Mouse (Mus musculus): Measurements from ENCODE around the gene Ube2e2. TPM values are rescaled to one million over a fixed set of nuclear protein-coding genes. Genes with fewer than 3 reads are reported as not detected.

Gene Ube2e2
- total and polyA plus RNA-seq, 2 experiments: 25.2 to 84.8 TPM

GRCm38 (mm10) chr14:18759601-18760356 is 134.3 kb downstream of the Ube2e2 start:
- no peak for TF ChIP-seq CTCF (IDR thresholded peaks at IDR 0.05; ENCODE audit: low read depth, low read length)
- no peak for TF ChIP-seq POLR2A (IDR thresholded peaks at IDR 0.05; ENCODE audit: extremely low read depth, insufficient read depth, low read length)
- Histone ChIP-seq H3K27me3 (ENCODE audit: control insufficient read depth, insufficient read depth, low read length) (no peaks in the 10 kb centered on the region), H3K36me3 (ENCODE audit: control insufficient read depth, insufficient read depth, low read length) (no peaks in the 10 kb centered on the region), H3K4me3 (ENCODE audit: insufficient read depth, low read depth, low read length) (no peak overlapping the region), H3K9ac (ENCODE audit: low read depth, low read length) (no peak overlapping the region), H3K79me2 (ENCODE audit: control insufficient read depth, insufficient read depth, low read length) (no peaks in the 10 kb centered on the region), H3K27ac (replicated peaks; ENCODE audit: insufficient read depth, low read depth, low read length) (no peak overlapping the region), H3K4me1 (ENCODE audit: control insufficient read depth, insufficient read depth, low read length) (peaks cover 2% of the 10 kb centered on the region; the same call in 1 of the 2 replicates)
- WGBS: 87% methylated on average over 6 of the region's 6 CpGs
- DNase-seq (ENCODE audit: extremely low read depth, low read depth, low spot score): no peak

DNA sequence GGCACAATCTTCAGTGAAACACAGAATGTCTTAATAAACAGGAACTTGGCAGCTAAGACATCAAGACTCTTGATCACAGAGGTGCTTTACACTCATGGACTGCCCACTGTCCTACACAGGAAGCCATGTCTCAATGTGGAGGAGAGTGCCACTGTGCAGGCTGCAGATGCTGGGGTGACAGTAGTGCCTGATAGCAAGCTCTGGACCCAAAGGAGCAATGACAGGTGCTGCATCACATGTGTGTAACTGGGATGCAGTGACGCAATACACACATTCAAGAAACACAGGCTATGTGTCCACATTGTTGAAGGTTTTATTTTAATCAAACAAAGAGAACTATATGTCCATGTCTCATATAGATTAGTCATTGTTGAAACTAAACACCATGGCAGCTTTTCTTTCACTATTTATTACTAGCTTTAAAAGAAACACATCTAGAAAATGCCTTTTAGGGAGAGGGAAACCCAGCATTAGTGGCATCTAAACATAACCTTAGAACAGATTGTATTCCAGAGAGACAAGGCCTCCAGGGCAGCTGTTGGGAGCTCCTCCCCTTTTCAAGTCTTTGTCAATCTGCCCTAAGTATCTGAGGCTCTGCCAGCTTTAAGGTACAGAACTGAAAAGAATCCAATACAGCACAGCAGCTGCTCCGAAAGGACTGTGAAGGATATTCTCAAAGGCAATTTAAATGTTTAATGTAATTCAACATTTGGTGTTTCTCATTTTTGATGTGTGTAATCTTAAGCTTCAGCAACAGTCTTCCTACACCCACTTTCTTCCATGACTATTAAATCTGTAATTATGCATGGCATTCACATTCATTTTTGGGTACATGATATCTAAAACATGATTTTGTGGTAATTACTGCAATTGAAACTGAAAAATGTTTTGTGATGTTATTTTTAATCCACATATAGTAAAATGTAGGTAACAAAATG is 135.2 kb downstream of the Ube2e2 start:
- Histone ChIP-seq H3K9ac (ENCODE audit: low read depth, low read length) (no peak overlapping the region), H3K36me3 (ENCODE audit: control insufficient read depth, insufficient read depth, low read length) (no peaks in the 10 kb centered on the region), H3K4me1 (ENCODE audit: control insufficient read depth, insufficient read depth, low read length) (peaks cover 2% of the 10 kb centered on the region; the same call in 1 of the 2 replicates), H3K79me2 (ENCODE audit: control insufficient read depth, insufficient read depth, low read length) (no peaks in the 10 kb centered on the region), H3K27ac (replicated peaks; ENCODE audit: insufficient read depth, low read depth, low read length) (no peak overlapping the region), H3K27me3 (ENCODE audit: control insufficient read depth, insufficient read depth, low read length) (no peaks in the 10 kb centered on the region), H3K4me3 (ENCODE audit: insufficient read depth, low read depth, low read length) (no peak overlapping the region)
- DNase-seq (ENCODE audit: extremely low read depth, low read depth, low spot score): no peak
- WGBS: 95% methylated on average over 2 of the region's 2 CpGs
- TF ChIP-seq POLR2A (IDR thresholded peaks at IDR 0.05; ENCODE audit: extremely low read depth, insufficient read depth, low read length): no peak
- no peak for TF ChIP-seq CTCF (IDR thresholded peaks at IDR 0.05; ENCODE audit: low read depth, low read length)

DNA sequence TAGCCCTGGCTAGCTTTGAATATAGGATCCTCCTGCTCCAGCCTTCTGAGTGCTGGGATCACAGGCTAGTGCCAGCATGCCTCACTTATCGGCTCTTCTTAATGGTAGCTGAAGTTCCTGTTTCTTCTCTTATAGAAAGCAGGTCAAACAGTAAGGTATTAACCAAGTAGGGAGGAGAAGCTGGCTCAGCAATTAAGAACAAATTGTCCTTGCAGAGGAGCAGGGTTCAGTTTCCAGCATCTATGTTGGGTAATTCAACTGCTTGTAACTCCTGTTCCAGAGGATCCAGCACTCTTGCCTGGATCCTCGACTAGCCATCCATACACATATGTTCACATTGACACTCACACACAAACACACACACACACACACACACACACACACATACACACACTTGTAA is 136.1 kb downstream of the Ube2e2 start:
- no peak overlapping the region for H3K27ac ChIP-seq (replicated peaks; ENCODE audit: insufficient read depth, low read depth, low read length)
- H3K27me3 ChIP-seq (ENCODE audit: control insufficient read depth, insufficient read depth, low read length): no peaks in the 10 kb centered on the region
- DNase-seq (ENCODE audit: extremely low read depth, low read depth, low spot score): peak; percentile 40
- peaks cover 2% of the 10 kb centered on the region; the same call in 1 of the 2 replicates for H3K4me1 ChIP-seq (ENCODE audit: control insufficient read depth, insufficient read depth, low read length)
- no peak for TF ChIP-seq CTCF (IDR thresholded peaks at IDR 0.05; ENCODE audit: low read depth, low read length)
- TF ChIP-seq POLR2A (IDR thresholded peaks at IDR 0.05; ENCODE audit: extremely low read depth, insufficient read depth, low read length): no peak
- no peak overlapping the region for H3K9ac ChIP-seq (ENCODE audit: low read depth, low read length)
- H3K79me2 ChIP-seq (ENCODE audit: control insufficient read depth, insufficient read depth, low read length): no peaks in the 10 kb centered on the region; the same call in 1 of the 2 replicates
- H3K4me3 ChIP-seq (ENCODE audit: insufficient read depth, low read depth, low read length): no peak overlapping the region
- H3K36me3 ChIP-seq (ENCODE audit: control insufficient read depth, insufficient read depth, low read length): no peaks in the 10 kb centered on the region
- WGBS: 73% methylated on average over 2 of the region's 2 CpGs

DNA sequence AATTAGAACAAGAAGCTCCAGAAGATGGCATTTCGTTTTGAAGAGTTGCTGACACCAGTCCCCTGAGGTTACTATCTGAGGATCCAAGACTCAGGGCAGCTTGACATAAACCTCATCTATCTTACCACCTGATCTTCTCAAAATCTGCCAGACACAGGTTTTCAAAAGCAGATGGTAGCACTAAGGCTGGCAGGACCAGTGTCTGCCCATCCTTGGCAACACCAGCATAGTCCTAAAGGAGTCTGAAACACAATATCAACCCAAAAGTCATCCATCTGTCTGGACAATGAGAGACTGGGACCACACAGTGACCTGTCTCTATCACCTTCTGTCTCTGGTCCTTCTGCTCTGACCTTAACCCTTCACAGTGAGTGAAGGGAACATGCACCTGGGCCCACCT is 138.7 kb downstream of the Ube2e2 start:
- TF ChIP-seq CTCF (IDR thresholded peaks at IDR 0.05; ENCODE audit: low read depth, low read length) (no peak), POLR2A (IDR thresholded peaks at IDR 0.05; ENCODE audit: extremely low read depth, insufficient read depth, low read length) (no peak)
- no peak overlapping the region for H3K9ac ChIP-seq (ENCODE audit: low read depth, low read length)
- H3K36me3 ChIP-seq (ENCODE audit: control insufficient read depth, insufficient read depth, low read length): no peaks in the 10 kb centered on the region
- 94% methylated on average over 1 of the region's 1 CpGs for WGBS
- no peak overlapping the region for H3K27ac ChIP-seq (replicated peaks; ENCODE audit: insufficient read depth, low read depth, low read length)
- no peaks in the 10 kb centered on the region; the same call in 1 of the 2 replicates for H3K79me2 ChIP-seq (ENCODE audit: control insufficient read depth, insufficient read depth, low read length)
- peaks cover 2% of the 10 kb centered on the region; the same call in 1 of the 2 replicates for H3K4me1 ChIP-seq (ENCODE audit: control insufficient read depth, insufficient read depth, low read length)
- H3K4me3 ChIP-seq (ENCODE audit: insufficient read depth, low read depth, low read length): no peak overlapping the region
- no peak for DNase-seq (ENCODE audit: extremely low read depth, low read depth, low spot score)
- no peaks in the 10 kb centered on the region for H3K27me3 ChIP-seq (ENCODE audit: control insufficient read depth, insufficient read depth, low read length)

- no peak for DNase-seq (ENCODE audit: extremely low read depth, low read depth, low spot score)
- no peaks in the 10 kb centered on the region for H3K27me3 ChIP-seq (ENCODE audit: control insufficient read depth, insufficient read depth, low read length)
- no peaks in the 10 kb centered on the region for H3K36me3 ChIP-seq (ENCODE audit: control insufficient read depth, insufficient read depth, low read length)
- no peak overlapping the region for H3K27ac ChIP-seq (replicated peaks; ENCODE audit: insufficient read depth, low read depth, low read length)
- H3K79me2 ChIP-seq (ENCODE audit: control insufficient read depth, insufficient read depth, low read length): no peaks in the 10 kb centered on the region; the same call in 1 of the 2 replicates
- no peak overlapping the region for H3K4me3 ChIP-seq (ENCODE audit: insufficient read depth, low read depth, low read length)
- 95% methylated on average over 2 of the region's 2 CpGs for WGBS
- no peak for TF ChIP-seq CTCF (IDR thresholded peaks at IDR 0.05; ENCODE audit: low read depth, low read length)
- no peak for TF ChIP-seq POLR2A (IDR thresholded peaks at IDR 0.05; ENCODE audit: extremely low read depth, insufficient read depth, low read length)
- H3K9ac ChIP-seq (ENCODE audit: low read depth, low read length): no peak overlapping the region
- H3K4me1 ChIP-seq (ENCODE audit: control insufficient read depth, insufficient read depth, low read length): peaks cover 2% of the 10 kb centered on the region; the same call in 1 of the 2 replicates
These were observed 139.5 kb downstream of the Ube2e2 start for GRCm38 (mm10) chr14:18754595-18754994.
